Mouse (Mus musculus) midbrain, embryonic 15.5 days (tissue): Measurements from ENCODE around the gene Slx. TPM values are rescaled to one million over a fixed set of nuclear protein-coding genes. Genes with fewer than 3 reads are reported as not detected.
"Not testable (repeated sequence)": the region's sequence is repeated elsewhere in the genome, so short reads cannot be mapped to it uniquely, and the experiment has no call there.

Experiments used
- ATAC-seq: fragments of 200-750 bp; cut with Nextera tagmentation; replicated peaks from 2 replicates; pipeline ENCODE4 v1.8.0; 2017; ENCODE audit warnings: moderate TSS enrichment
- H3K27ac ChIP-seq: fragments of 300-500 bp; sonication (generic); 2 replicates; pipeline ENCODE4 v1.5.1; 2015; ENCODE audit warnings: mild to moderate bottlenecking, inconsistent platforms
- H3K27me3 ChIP-seq: fragments of 300-500 bp; sonication (generic); replicated peaks from 2 replicates; pipeline ENCODE4 v1.6.1; 2015; ENCODE audit warnings: inconsistent platforms
- H3K36me3 ChIP-seq: fragments of 300-500 bp; sonication (generic); replicated peaks from 2 replicates; pipeline ENCODE4 v1.6.1; 2015; ENCODE audit warnings: inconsistent platforms
- H3K4me1 ChIP-seq: fragments of 300-500 bp; sonication (generic); 2 replicates; pipeline ENCODE4 v1.6.1; 2015; ENCODE audit warnings: inconsistent platforms
- H3K4me2 ChIP-seq: fragments of 300-500 bp; sonication (generic); 2 replicates; pipeline ENCODE4 v1.6.1; 2015; ENCODE audit warnings: inconsistent platforms, mild to moderate bottlenecking, moderate library complexity
- H3K4me3 ChIP-seq: fragments of 300-500 bp; sonication (generic); 2 replicates; pipeline ENCODE4 v1.5.1; 2015; ENCODE audit warnings: mild to moderate bottlenecking, inconsistent platforms
- H3K9ac ChIP-seq: fragments of 300-500 bp; sonication (generic); 2 replicates; pipeline ENCODE4 v1.6.1; 2015; ENCODE audit warnings: mild to moderate bottlenecking, inconsistent platforms
- H3K9me3 ChIP-seq: fragments of 300-500 bp; sonication (generic); 2 replicates; pipeline ENCODE4 v1.6.1; 2016; ENCODE audit warnings: inconsistent platforms
- WGBS: fragments of 180-500 bp; shearing (Covaris S2); methylation state at CpG from one replicate; pipeline ENCODE4 v1.1.7; 2015; ENCODE audit warnings: mixed read lengths; 5-methylcytosine and 5-hydroxymethylcytosine counted together
- microRNA-seq: library from miRNA; unstranded; fragments of <30 nt; microRNA quantifications from one replicate; pipeline ENCODE4, GENCODE M21; 2016
- polyA plus RNA-seq: library from polyadenylated mRNA; unstranded; fragments of >200 nt; fragmentation: Nextera tagmentation; extraction: Ambion mirVana; gene quantifications from 2 replicates; pipeline ENCODE4 v1.2.1, GENCODE M21; 2015

Gene Slx
- not detected in 2 replicates for polyA plus RNA-seq

DNA sequence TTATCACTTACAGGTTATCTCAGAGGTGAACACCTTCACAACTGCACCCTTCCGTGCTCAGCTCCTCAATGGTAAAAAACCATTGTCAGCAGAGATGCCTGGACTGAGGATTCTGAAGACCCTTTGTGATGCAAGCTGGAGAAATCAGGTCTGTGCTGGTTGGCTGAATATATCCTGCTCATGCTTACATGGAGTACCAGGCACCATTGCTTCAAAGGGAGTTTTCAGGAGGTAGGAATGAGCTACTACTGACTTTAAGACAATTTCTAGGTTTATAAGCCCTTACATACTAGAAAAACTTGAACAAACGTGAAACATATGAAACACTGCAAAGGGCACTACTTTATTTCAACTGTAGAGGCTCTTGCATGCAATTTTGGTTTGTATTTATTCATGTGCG, at the start of gene Slx:
Gene Slx (minus strand): TSS at position 101 of the 400 bp plus-strand sequence.
- not testable (repeated sequence) for H3K9ac ChIP-seq, H3K4me3 ChIP-seq, H3K36me3 ChIP-seq, ATAC-seq, H3K27ac ChIP-seq, H3K4me2 ChIP-seq, H3K27me3 ChIP-seq, H3K9me3 ChIP-seq, H3K4me1 ChIP-seq
- 71% methylated on average over 3 of the region's 3 CpGs for WGBS

Small RNAs within 50 kb of the gene (microRNA-seq; reads per million reads assigned to microRNA genes)
- gene Gm27341 = not detected

Other genes with a start within 250 kb of the Slx start
- not detected in 2 replicates for gene Gm2030, start 235.5 kb downstream of the Slx start, polyA plus RNA-seq
- gene Gm14525, start 157.1 kb upstream of the Slx start, polyA plus RNA-seq = not detected in 2 replicates